ENCODE assay signal across 23 mouse cellular contexts in genomic region chr13:59271661-59272060, GRCm38 (mm10).
DNase-seq lines count a peak whose midpoint lies in the region; ATAC-seq lines count a peak whose summit lies in the region.
"Had no signal": no experiment of that assay in that cellular context is flagged by ENCODE, and none has a peak within 500 bp of the region (broad histone marks: within the 10 kb centered on the region; RNA-seq: fewer than 3 reads in every experiment).

No protein-coding gene starts in this region.

- H3K9ac ChIP-seq in heart, embryonic 12.5 days: no peak overlapping the region
- H3K9ac ChIP-seq in midbrain, embryonic 14.5 days (replicated peaks; ENCODE audit: low read length): no peak overlapping the region

- DNase-seq in heart, adult 11 months: peak; percentile 59
- no peak for DNase-seq in midbrain, embryonic 14.5 days
- DNase-seq in adipocyte (ENCODE audit: low spot score): no peak
- DNase-seq in gastrocnemius, adult 18-20 months (ENCODE audit: low spot score): no peak
- DNase-seq: adrenal gland, adult 2 months; adrenal gland, adult 8-10 months; adrenal gland, postnatal 10 days; adrenal gland, postnatal 14 days; adrenal gland, postnatal 25 days; adrenal gland, postnatal 36 days; B cell, adult 2 months; cerebellum, adult 11 months; cerebellum, adult 11-12 months; cerebellum, adult 18-20 months had no signal

- no peaks in the 10 kb centered on the region for H3K27me3 ChIP-seq in heart, embryonic 12.5 days (replicated peaks)
- no peaks in the 10 kb centered on the region for H3K27me3 ChIP-seq in midbrain, embryonic 14.5 days (ENCODE audit: control insufficient read depth, insufficient read depth, low read length)
- H3K27me3 ChIP-seq: CH12.LX had no signal

- H3K4me1 ChIP-seq in heart, embryonic 12.5 days (replicated peaks): no peaks in the 10 kb centered on the region
- no peaks in the 10 kb centered on the region for H3K4me1 ChIP-seq in midbrain, embryonic 14.5 days (ENCODE audit: control insufficient read depth, insufficient read depth, low read length)

- ATAC-seq in heart, embryonic 12.5 days (ENCODE audit: insufficient number of reproducible peaks, low FRiP score): no peak
- 0 out of 2 replicates have a peak, but pooled peaks have one; percentile 15 for ATAC-seq in common myeloid progenitor, adult 5-6 weeks (replicated peaks; ENCODE audit: low read depth, poor library complexity, severe bottlenecking)
- peak; percentile 52 for ATAC-seq in granulocyte monocyte progenitor cell, adult 5-6 weeks (replicated peaks; ENCODE audit: poor library complexity, severe bottlenecking)
- 0 out of 2 replicates have a peak, but pooled peaks have one; percentile 17 for ATAC-seq in megakaryocyte progenitor cell, adult 5-6 weeks (replicated peaks; ENCODE audit: poor library complexity)
- ATAC-seq in midbrain, embryonic 14.5 days (ENCODE audit: low FRiP score, low TSS enrichment): no peak
- ATAC-seq: activated CD4-positive, CD25-positive, alpha-beta regulatory T cell, adult 4 months; CD4-positive, CD25-positive, alpha-beta regulatory T cell, adult 4 months; Patski had no signal

- H3K36me3 ChIP-seq in heart, embryonic 12.5 days: no peaks in the 10 kb centered on the region
- no peaks in the 10 kb centered on the region for H3K36me3 ChIP-seq in midbrain, embryonic 14.5 days (ENCODE audit: control insufficient read depth, insufficient read depth, low read length)
- H3K36me3 ChIP-seq: G1E had no signal

- H3K9me3 ChIP-seq in heart, embryonic 12.5 days (replicated peaks): 0 out of 2 replicates have a peak, but pooled peaks cover 4% of the 10 kb centered on the region
- H3K9me3 ChIP-seq in midbrain, embryonic 14.5 days (ENCODE audit: control insufficient read depth, low read length): no peaks in the 10 kb centered on the region

- H3K4me2 ChIP-seq in heart, embryonic 12.5 days: no peak overlapping the region
- H3K4me2 ChIP-seq in midbrain, embryonic 14.5 days (ENCODE audit: low read length): no peak overlapping the region

- no peak overlapping the region for H3K27ac ChIP-seq in heart, embryonic 12.5 days (ENCODE audit: poor library complexity, severe bottlenecking)
- H3K27ac ChIP-seq in midbrain, embryonic 14.5 days (replicated peaks; ENCODE audit: low read depth, low read length): no peak overlapping the region

- H3K4me3 ChIP-seq in heart, embryonic 12.5 days: no peak overlapping the region
- no peak overlapping the region for H3K4me3 ChIP-seq in midbrain, embryonic 14.5 days (replicated peaks; ENCODE audit: low read depth, low read length)

- WGBS in heart, embryonic 12.5 days: 77% methylated on average over 4 of the region's 4 CpGs
- 93% methylated on average over 4 of the region's 4 CpGs for WGBS in midbrain, embryonic 14.5 days

Comparison
In these comparisons a context has a peak if more than half of its experiments do, and no peak if none do; other contexts are left out.
1. ATAC-seq: peak in common myeloid progenitor, adult 5-6 weeks (single experiment), granulocyte monocyte progenitor cell, adult 5-6 weeks (single experiment) and megakaryocyte progenitor cell, adult 5-6 weeks (single experiment); none in heart, embryonic 12.5 days (single experiment) and midbrain, embryonic 14.5 days (single experiment).